Mouse (Mus musculus): ENCODE data around the gene Vps37b. TPM values are rescaled to one million over a fixed set of nuclear protein-coding genes. Genes with fewer than 3 reads are reported as not detected.

The Vps37b gene
- polyA plus RNA-seq, 1 experiment from 2014 or later: 31.5 TPM

DNA sequence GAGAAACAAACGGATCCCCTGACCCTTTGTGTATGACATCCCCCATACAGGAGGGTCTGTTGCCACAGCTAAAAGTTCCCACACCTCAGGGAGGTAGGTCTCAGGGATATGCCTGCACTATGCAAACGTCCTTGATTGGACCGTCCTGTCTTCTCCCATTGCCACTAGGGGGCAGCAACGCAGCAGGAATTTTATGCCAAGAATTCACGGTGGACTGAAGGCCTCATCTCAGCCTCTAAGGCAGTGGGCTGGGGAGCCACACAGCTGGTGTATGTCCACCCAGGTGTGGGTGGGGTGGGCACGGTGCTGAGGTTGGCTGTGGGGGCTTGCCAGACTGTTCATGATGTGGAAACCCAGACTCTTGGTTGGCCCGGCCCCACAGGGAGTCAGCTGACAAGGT, 31.2 kb downstream of the Vps37b start:
- Histone ChIP-seq H3K4me2 (replicated peaks; ENCODE audit: low read depth, low read length) (no peak overlapping the region), H3K9ac (replicated peaks; ENCODE audit: low read depth, low read length) (no peak overlapping the region), H3K4me3 (ENCODE audit: low read depth, low read length) (no peak overlapping the region), H3K27ac (ENCODE audit: low read length) (no peak overlapping the region), H3K36me3 (ENCODE audit: control insufficient read depth, insufficient read depth, low read length) (peaks cover 15% of the 10 kb centered on the region), H3K4me1 (ENCODE audit: control insufficient read depth, insufficient read depth, low read length) (no peaks in the 10 kb centered on the region), H3K9me3 (ENCODE audit: control insufficient read depth, low read depth, low read length) (no peaks in the 10 kb centered on the region), H3K27me3 (ENCODE audit: control insufficient read depth, insufficient read depth, low read length) (no peaks in the 10 kb centered on the region)
- ATAC-seq (ENCODE audit: insufficient number of reproducible peaks, insufficient read depth, low FRiP score, low read depth): peak; percentile 62
- whole genome bisulfite sequencing: 9% methylated on average over 7 of the region's 7 CpGs

DNA sequence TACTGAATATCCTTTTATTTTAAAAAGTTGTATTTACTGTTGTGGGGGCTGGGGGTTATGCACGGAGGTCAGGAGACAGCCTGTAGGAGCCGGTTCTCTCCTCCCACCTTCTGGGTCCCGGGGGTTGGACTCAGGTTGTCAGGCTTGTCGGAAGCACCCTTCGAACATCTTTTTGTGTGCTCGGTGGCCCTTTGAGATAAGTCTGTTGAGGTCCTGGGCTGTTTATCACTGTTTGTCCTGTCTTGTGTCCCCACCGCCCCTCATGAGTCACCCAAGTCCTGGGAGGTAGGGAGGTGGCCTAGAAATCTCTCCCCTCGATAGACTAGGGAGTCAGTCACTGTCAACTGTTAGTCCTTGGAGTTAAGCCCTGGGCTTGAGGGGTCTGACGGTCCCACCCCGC, 33.7 kb downstream of the Vps37b start:
- Histone ChIP-seq H3K9ac (replicated peaks; ENCODE audit: low read depth, low read length) (no peak overlapping the region), H3K36me3 (ENCODE audit: control insufficient read depth, insufficient read depth, low read length) (no peaks in the 10 kb centered on the region; the same call in 1 of the 2 replicates), H3K27me3 (ENCODE audit: control insufficient read depth, insufficient read depth, low read length) (no peaks in the 10 kb centered on the region), H3K9me3 (ENCODE audit: control insufficient read depth, low read depth, low read length) (no peaks in the 10 kb centered on the region), H3K27ac (ENCODE audit: low read length) (no peak overlapping the region), H3K4me2 (replicated peaks; ENCODE audit: low read depth, low read length) (no peak overlapping the region), H3K4me1 (ENCODE audit: control insufficient read depth, insufficient read depth, low read length) (no peaks in the 10 kb centered on the region), H3K4me3 (ENCODE audit: low read depth, low read length) (no peak overlapping the region)
- 69% methylated on average over 10 of the region's 10 CpGs for WGBS
- no peak for ATAC-seq (ENCODE audit: insufficient number of reproducible peaks, insufficient read depth, low FRiP score, low read depth)

DNA sequence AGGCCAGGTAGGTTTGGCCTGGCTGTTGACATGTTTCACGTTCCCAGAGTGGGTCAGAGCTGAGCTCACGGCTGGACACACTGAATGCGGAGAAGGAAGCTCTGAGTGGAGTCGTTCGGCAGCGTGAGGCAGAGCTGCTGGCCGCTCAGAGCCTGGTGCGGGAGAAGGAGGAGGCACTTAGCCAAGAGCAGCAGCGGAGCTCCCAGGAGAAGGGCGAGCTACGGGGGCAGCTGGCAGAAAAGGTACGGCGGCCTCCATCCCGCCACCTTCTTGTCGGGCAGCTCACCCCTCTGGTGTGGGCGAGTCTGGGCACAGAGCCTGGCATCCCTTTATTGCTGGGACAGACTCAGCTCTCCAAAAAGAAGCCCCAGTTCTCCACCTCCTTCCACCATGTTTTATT, 34.3 kb downstream of the Vps37b start:
- ATAC-seq (ENCODE audit: insufficient number of reproducible peaks, insufficient read depth, low FRiP score, low read depth): no peak
- Histone ChIP-seq H3K27me3 (ENCODE audit: control insufficient read depth, insufficient read depth, low read length) (no peaks in the 10 kb centered on the region), H3K27ac (ENCODE audit: low read length) (no peak overlapping the region), H3K9me3 (ENCODE audit: control insufficient read depth, low read depth, low read length) (no peaks in the 10 kb centered on the region), H3K4me1 (ENCODE audit: control insufficient read depth, insufficient read depth, low read length) (no peaks in the 10 kb centered on the region), H3K9ac (replicated peaks; ENCODE audit: low read depth, low read length) (no peak overlapping the region), H3K4me3 (ENCODE audit: low read depth, low read length) (no peak overlapping the region), H3K36me3 (ENCODE audit: control insufficient read depth, insufficient read depth, low read length) (no peaks in the 10 kb centered on the region; the same call in 1 of the 2 replicates), H3K4me2 (replicated peaks; ENCODE audit: low read depth, low read length) (no peak overlapping the region)
- WGBS: 82% methylated on average over 16 of the region's 16 CpGs

DNA sequence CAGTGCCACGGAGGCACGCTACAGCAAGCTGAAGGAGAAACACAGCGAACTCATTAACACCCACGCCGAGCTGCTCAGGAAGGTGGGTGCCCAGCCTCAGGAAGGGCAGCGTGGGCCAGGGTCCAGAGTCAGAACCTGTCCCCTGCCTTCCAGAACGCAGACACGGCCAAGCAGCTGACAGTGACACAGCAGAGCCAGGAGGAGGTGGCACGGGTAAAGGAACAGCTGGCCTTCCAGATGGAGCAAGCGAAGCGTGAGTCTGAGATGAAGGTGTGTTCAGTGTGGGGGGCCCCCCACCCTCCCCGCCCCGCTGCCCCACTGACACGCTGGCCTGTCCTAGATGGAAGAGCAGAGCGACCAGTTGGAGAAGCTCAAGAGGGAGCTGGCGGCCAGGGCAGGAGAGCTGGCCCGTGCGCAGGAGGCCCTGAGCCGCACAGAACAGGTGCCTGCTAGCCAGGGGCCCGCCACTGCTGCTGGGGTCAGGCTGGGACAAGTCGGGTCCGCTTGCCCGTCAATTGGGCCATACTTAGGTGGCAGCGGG, 34.8 kb downstream of the Vps37b start:
- H3K4me1 ChIP-seq (ENCODE audit: control insufficient read depth, insufficient read depth, low read length): peaks cover 4% of the 10 kb centered on the region
- H3K4me3 ChIP-seq (ENCODE audit: low read depth, low read length): no peak overlapping the region
- H3K27me3 ChIP-seq (ENCODE audit: control insufficient read depth, insufficient read depth, low read length): no peaks in the 10 kb centered on the region
- no peak overlapping the region for H3K9ac ChIP-seq (replicated peaks; ENCODE audit: low read depth, low read length)
- H3K9me3 ChIP-seq (ENCODE audit: control insufficient read depth, low read depth, low read length): no peaks in the 10 kb centered on the region
- ATAC-seq (ENCODE audit: insufficient number of reproducible peaks, insufficient read depth, low FRiP score, low read depth): no peak
- WGBS: 86% methylated on average over 24 of the region's 24 CpGs
- H3K4me2 ChIP-seq (replicated peaks; ENCODE audit: low read depth, low read length): no peak overlapping the region
- no peaks in the 10 kb centered on the region; the same call in 1 of the 2 replicates for H3K36me3 ChIP-seq (ENCODE audit: control insufficient read depth, insufficient read depth, low read length)
- H3K27ac ChIP-seq (ENCODE audit: low read length): no peak overlapping the region

DNA sequence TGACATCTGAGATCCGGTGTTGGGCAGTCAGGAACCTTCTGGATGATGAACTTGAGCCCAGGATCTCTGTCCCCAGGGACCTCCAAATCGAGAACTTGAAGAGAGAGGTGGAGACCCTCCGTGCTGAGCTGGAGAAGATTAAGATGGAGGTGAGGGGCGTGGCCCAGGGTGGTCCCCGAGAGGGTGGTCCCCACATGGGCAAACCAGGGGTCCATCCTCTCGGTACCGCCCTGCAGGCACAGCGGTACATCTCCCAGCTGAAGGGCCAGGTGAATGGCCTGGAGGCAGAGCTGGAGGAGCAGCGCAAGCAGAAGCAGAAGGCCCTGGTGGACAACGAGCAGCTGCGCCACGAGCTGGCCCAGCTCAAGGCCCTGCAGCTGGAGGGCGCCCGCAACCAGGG, 35.4 kb downstream of the Vps37b start:
- Histone ChIP-seq H3K36me3 (ENCODE audit: control insufficient read depth, insufficient read depth, low read length) (no peaks in the 10 kb centered on the region; the same call in 1 of the 2 replicates), H3K9me3 (ENCODE audit: control insufficient read depth, low read depth, low read length) (no peaks in the 10 kb centered on the region), H3K4me3 (ENCODE audit: low read depth, low read length) (no peak overlapping the region), H3K9ac (replicated peaks; ENCODE audit: low read depth, low read length) (no peak overlapping the region), H3K27me3 (ENCODE audit: control insufficient read depth, insufficient read depth, low read length) (no peaks in the 10 kb centered on the region), H3K4me2 (replicated peaks; ENCODE audit: low read depth, low read length) (no peak overlapping the region), H3K27ac (ENCODE audit: low read length) (no peak overlapping the region), H3K4me1 (ENCODE audit: control insufficient read depth, insufficient read depth, low read length) (peaks cover 9% of the 10 kb centered on the region)
- no peak for ATAC-seq (ENCODE audit: insufficient number of reproducible peaks, insufficient read depth, low FRiP score, low read depth)
- WGBS: 82% methylated on average over 11 of the region's 14 CpGs

DNA sequence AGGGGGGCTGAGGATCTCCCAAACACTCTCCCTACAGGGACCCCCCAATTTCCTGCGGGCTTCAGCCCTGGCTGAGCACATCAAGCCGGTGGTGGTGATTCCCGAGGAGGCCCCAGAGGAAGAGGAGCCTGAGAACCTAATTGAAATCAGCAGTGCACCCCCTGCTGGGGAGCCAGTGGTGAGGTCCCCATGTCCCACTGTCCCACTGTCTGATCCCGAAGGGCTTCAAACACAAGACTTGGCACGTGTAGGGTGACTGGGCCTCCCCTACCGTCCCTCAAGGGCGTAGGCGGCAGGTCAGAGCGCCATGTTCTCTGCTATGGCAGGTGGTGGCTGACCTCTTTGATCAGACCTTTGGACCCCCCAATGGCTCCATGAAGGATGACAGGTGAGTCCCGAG, 35.9 kb downstream of the Vps37b start:
- H3K27ac ChIP-seq (ENCODE audit: low read length): no peak overlapping the region
- H3K9ac ChIP-seq (replicated peaks; ENCODE audit: low read depth, low read length): no peak overlapping the region
- WGBS: 73% methylated on average over 10 of the region's 10 CpGs
- peaks cover 9% of the 10 kb centered on the region for H3K4me1 ChIP-seq (ENCODE audit: control insufficient read depth, insufficient read depth, low read length)
- no peak overlapping the region for H3K4me2 ChIP-seq (replicated peaks; ENCODE audit: low read depth, low read length)
- no peak for ATAC-seq (ENCODE audit: insufficient number of reproducible peaks, insufficient read depth, low FRiP score, low read depth)
- H3K4me3 ChIP-seq (ENCODE audit: low read depth, low read length): no peak overlapping the region
- H3K36me3 ChIP-seq (ENCODE audit: control insufficient read depth, insufficient read depth, low read length): no peaks in the 10 kb centered on the region; the same call in 1 of the 2 replicates
- no peaks in the 10 kb centered on the region for H3K27me3 ChIP-seq (ENCODE audit: control insufficient read depth, insufficient read depth, low read length)
- no peaks in the 10 kb centered on the region for H3K9me3 ChIP-seq (ENCODE audit: control insufficient read depth, low read depth, low read length)

DNA sequence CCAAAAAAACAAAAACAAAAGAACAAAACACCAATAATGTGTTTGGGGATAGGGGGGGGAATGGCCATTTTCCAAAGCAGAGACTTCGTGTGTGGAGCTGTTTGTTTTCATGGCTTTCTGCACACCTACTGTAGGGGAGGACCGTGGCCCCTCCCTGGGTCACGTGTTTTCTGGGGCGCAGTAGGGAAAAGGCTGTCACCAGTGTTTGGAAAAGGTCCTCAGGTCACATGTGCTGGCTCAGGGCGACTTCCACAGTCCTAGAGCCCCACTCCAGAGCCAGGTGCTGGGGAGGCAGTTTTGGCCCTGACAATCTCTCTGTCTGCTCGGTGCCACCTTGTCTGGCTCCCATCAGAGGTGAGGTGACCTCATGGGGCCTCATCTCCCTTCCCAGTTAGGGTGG, 36.7 kb downstream of the Vps37b start:
- Histone ChIP-seq H3K9me3 (ENCODE audit: control insufficient read depth, low read depth, low read length) (no peaks in the 10 kb centered on the region), H3K36me3 (ENCODE audit: control insufficient read depth, insufficient read depth, low read length) (no peaks in the 10 kb centered on the region; the same call in 1 of the 2 replicates), H3K9ac (replicated peaks; ENCODE audit: low read depth, low read length) (no peak overlapping the region), H3K4me1 (ENCODE audit: control insufficient read depth, insufficient read depth, low read length) (peaks cover 9% of the 10 kb centered on the region), H3K4me3 (ENCODE audit: low read depth, low read length) (no peak overlapping the region), H3K27ac (ENCODE audit: low read length) (no peak overlapping the region), H3K4me2 (replicated peaks; ENCODE audit: low read depth, low read length) (no peak overlapping the region), H3K27me3 (ENCODE audit: control insufficient read depth, insufficient read depth, low read length) (no peaks in the 10 kb centered on the region)
- no peak for ATAC-seq (ENCODE audit: insufficient number of reproducible peaks, insufficient read depth, low FRiP score, low read depth)
- WGBS: 63% methylated on average over 6 of the region's 6 CpGs

DNA sequence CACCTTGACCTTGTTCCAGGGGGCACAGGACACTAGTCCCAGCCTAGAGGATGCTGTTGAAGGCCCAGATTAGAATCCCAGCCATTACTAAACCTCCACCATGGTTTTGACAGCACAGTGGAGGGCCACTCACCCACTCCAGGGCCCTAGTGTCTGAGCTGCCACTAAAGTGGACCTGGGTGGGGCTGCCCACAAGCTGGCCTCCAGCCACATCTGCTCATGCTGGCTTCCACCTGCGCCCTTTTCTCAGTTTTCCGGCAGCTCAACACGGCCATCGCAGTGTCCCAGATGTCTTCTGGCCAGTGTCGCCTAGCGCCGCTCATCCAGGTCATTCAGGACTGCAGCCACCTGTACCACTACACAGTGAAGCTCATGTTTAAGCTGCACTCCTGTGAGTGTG, 37.6 kb downstream of the Vps37b start:
- H3K4me1 ChIP-seq (ENCODE audit: control insufficient read depth, insufficient read depth, low read length): peaks cover 9% of the 10 kb centered on the region
- H3K36me3 ChIP-seq (ENCODE audit: control insufficient read depth, insufficient read depth, low read length): no peaks in the 10 kb centered on the region; the same call in 1 of the 2 replicates
- ATAC-seq (ENCODE audit: insufficient number of reproducible peaks, insufficient read depth, low FRiP score, low read depth): no peak
- no peak overlapping the region for H3K4me3 ChIP-seq (ENCODE audit: low read depth, low read length)
- no peaks in the 10 kb centered on the region for H3K27me3 ChIP-seq (ENCODE audit: control insufficient read depth, insufficient read depth, low read length)
- no peak overlapping the region for H3K4me2 ChIP-seq (replicated peaks; ENCODE audit: low read depth, low read length)
- H3K9me3 ChIP-seq (ENCODE audit: control insufficient read depth, low read depth, low read length): no peaks in the 10 kb centered on the region
- WGBS: 91% methylated on average over 7 of the region's 7 CpGs
- H3K27ac ChIP-seq (ENCODE audit: low read length): no peak overlapping the region
- no peak overlapping the region for H3K9ac ChIP-seq (replicated peaks; ENCODE audit: low read depth, low read length)

All from stomach, embryonic 14.5 days (tissue).